ENCODE assay signal across 23 mouse cellular contexts in genomic region chr16:6525507-6526170, GRCm38 (mm10).
DNase-seq lines count a peak whose midpoint lies in the region; TF ChIP-seq lines count a peak whose summit lies in the region.
"Had no signal": no experiment of that assay in that cellular context is flagged by ENCODE, and none has a peak within 500 bp of the region (broad histone marks: within the 10 kb centered on the region; RNA-seq: fewer than 3 reads in every experiment).

No protein-coding gene starts in this region.

- H3K27ac ChIP-seq in olfactory bulb, adult 2 months (ENCODE audit: insufficient read depth, low read depth, low read length), result peak overlapping the region; percentile 58; the same call in 1 of the 2 replicates
- H3K27ac ChIP-seq: heart, embryonic 10.5 days; heart, embryonic 15.5 days; intestine, embryonic 15.5 days; limb, embryonic 13.5 days; lung, embryonic 15.5 days; midbrain, embryonic 10.5 days had no signal

- no peak overlapping the region for H3K4me3 ChIP-seq in olfactory bulb, adult 2 months (ENCODE audit: insufficient read depth, low read depth, low read length)
- H3K4me3 ChIP-seq: erythroblast, embryonic 14.5 days; heart, embryonic 10.5 days; heart, embryonic 15.5 days; intestine, embryonic 15.5 days; limb, embryonic 13.5 days; lung, embryonic 15.5 days; midbrain, embryonic 10.5 days had no signal

- no peak for TF ChIP-seq CTCF in olfactory bulb, adult 2 months (IDR thresholded peaks at IDR 0.05; ENCODE audit: insufficient read depth, low read depth, low read length)

- WGBS in olfactory bulb, adult 2 months, result 49% methylated on average over 3 of the region's 3 CpGs

- TF ChIP-seq POLR2A in olfactory bulb, adult 2 months (IDR thresholded peaks at IDR 0.05; ENCODE audit: insufficient read depth, low read depth, low read length), result no peak

- peaks cover 3% of the 10 kb centered on the region; the same call in 1 of the 2 replicates for H3K4me1 ChIP-seq in olfactory bulb, adult 2 months (ENCODE audit: control insufficient read depth, insufficient read depth, low read length)
- H3K4me1 ChIP-seq: heart, embryonic 10.5 days; heart, embryonic 15.5 days; intestine, embryonic 15.5 days; limb, embryonic 13.5 days; lung, embryonic 15.5 days had no signal

- DNase-seq in frontal cortex, adult 2 months (ENCODE audit: extremely low spot score in 1 of 2, low spot score in 1 of 2), result peak; percentile 60 to 72
- DNase-seq in frontal cortex, postnatal 10 days (ENCODE audit: low spot score in 2 of 2), result no peak
- DNase-seq in right cerebral cortex, adult 2 months (ENCODE audit: low spot score in 2 of 2), result peak; percentile 32 to 52
- no peak for DNase-seq in right cerebral cortex, postnatal 14 days
- DNase-seq in thymus, postnatal 36 days, result no peak
- DNase-seq in cerebellum, postnatal 4 days (ENCODE audit: low spot score in 2 of 2), result no peak
- DNase-seq: adrenal gland, postnatal 14 days; cerebellum, adult 11-12 months; cerebellum, adult 9-11 months; gastrocnemius, postnatal 14 days; heart, adult 11 months; kidney, adult 8-10 months; kidney, postnatal 10 days; layer of hippocampus, adult 9-11 months; thymus, postnatal 14 days had no signal

Comparison
In these comparisons a context has a peak if more than half of its experiments do, and no peak if none do; other contexts are left out.
1. DNase-seq: peak in frontal cortex, adult 2 months (2 of 2) and right cerebral cortex, adult 2 months (2 of 2); none in frontal cortex, postnatal 10 days (0 of 2), right cerebral cortex, postnatal 14 days (single experiment), thymus, postnatal 36 days (0 of 2) and cerebellum, postnatal 4 days (0 of 2).